Mouse (Mus musculus): ENCODE measurements at regions not wholly inside any gene's neighbourhood (a gene's known extent, or its start where the extent isn't known, plus 50 kb on each side); places are given as distances from the start of the nearest gene placed in this dataset.

DNA sequence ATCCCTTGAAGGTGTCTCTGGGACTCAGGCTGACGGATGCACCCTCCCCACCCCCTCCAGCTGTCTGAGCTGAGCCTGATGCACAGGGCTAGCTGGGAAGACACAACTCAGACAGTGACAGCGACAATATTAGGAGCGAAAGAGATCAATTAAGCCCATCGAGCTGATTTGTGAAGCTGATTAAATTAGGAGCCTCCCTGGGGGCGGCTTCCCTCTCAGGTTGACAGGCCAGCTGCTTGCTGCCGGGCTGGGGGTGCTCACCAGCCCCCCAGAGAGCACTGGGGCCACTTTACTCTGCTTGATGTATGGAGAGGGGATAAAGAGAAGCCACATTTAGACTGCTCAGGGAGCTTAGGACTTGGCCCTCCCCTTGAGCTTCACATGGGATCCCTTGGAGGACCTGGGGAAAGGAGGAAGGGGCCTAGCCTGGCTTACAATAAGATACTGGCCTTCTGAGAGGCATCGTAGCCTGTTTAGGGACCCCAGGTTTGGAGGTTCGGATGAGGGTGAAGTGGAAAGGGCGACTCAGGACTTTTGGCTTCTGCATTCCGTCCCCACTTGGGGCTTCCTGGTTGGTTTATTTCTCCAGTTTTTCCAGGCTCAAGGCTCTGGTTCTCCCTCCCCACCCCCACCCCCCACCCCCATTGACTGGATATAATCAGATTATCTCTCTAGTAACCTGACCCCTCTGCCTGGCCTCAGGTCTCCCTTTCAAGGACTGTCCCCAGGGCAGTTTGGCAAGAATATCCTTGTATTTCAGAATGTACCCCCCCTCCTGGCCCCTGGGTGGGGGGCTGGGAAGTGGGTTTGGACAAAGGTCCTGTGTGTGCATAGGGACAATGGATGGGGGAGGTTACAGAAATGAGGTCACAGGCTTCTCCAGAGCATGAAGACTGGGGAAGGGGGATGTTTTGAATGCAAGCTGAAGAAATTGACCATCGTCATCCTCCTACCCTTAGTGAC is 283.4 kb downstream of the Rps24 start:
- in situ Hi-C loops (cut with MboI) = no loop called here

DNA sequence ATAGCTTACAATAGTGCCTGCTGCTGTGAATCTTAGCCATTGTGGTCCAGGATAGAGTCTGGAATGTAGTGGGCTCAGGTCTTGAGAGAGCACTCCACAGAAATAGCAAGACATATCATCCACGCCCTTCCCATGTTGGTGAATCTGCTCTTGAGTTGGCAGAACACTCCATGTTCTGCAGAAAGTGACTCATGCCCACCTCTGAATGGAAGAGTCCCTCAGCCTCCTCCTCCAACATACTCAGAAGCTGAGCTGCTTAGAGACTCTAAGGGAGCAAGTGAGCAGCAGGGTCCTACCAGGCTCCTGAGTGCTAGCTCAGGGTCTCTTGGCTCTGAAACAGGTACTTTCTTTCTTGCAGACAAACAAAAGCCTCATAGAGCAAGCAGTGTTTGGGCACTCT is 284.7 kb downstream of the Rps24 start:
- in situ Hi-C loops (cut with MboI) = no loop called here

DNA sequence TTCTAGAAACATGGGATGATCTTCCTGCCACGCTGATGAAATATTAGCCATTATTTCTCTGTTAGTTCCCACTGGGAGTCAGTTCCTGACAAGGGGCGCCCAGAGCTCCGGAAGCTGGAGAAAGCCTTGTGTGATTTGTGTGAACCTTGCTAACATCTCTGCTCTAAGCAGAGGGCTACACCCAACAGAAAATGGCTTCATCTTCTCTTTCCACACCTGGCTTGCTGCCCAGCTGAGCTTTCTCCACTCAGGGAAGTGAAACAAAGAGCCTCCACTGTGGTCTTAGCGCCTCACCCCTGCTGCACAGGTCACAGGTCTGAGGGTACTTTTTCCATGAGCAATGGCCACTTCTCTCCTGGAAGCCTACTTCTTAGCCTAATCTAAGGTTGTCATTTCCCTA is 285.2 kb downstream of the Rps24 start:
- in situ Hi-C loops (cut with MboI) = no loop called here

DNA sequence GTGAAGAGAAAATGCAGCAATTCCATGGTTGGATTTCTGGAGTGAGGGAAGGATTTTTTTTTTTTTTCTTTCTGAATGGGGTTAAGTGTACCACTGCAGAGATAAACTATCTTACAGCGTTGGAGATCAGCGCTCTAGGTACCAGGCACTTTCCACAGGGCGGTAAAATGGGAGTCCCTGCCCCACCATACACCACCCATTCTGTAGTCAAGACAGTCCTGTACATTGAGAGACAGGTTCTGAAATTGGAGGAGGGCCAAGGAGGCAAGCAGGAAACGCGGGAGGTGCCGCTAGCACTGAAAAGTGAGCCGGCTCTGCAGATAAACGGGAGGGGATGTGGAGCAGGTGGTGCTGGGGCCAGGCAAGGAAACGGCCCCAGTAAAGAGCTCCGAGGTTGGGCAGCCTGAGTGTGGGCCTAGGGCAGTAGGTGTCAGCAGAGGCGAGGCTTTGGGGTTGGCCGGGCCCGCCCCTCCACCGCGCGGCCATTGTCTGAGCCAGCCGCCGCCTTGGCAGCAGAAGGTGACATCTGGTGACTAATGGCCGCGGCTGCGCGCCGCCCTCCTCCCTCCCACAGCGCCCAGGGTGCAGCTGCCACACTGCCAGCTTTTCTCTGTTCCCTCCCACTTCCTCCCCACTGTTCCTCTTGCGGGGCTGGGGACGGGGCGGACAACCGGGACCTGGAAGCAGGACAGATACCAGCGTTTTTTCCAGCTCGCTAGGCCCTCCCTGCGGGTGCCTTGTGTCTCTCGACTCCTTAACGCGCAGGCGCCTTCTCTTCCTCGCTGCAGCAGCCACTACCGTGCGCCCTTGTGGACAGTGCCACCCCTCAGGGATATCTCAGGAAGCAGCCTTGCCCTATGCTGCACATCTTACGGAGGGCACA is 292.1 kb downstream of the Rps24 start:
- in situ Hi-C loops (cut with MboI) = no loop called here

DNA sequence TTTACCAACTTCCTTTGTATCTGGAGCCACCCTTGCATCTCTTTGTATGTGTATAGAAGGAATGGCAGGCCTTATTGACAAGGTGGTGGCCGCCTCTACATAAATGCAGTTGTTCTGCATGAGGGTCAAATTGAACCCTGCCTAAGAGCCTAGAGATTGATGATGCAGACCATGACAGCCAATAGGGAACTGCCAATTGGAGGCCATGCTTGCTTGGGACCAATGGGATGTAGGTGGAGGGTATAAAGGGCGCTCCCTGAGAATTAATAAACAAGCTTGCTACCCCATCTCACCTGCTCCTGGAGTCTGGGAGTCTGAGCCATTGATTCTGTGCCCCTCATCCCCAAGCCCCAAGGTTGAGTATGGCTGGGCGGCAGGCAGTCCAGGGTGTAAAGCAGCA is 294.7 kb downstream of the Rps24 start:
- in situ Hi-C loops (cut with MboI) = no loop called here

DNA sequence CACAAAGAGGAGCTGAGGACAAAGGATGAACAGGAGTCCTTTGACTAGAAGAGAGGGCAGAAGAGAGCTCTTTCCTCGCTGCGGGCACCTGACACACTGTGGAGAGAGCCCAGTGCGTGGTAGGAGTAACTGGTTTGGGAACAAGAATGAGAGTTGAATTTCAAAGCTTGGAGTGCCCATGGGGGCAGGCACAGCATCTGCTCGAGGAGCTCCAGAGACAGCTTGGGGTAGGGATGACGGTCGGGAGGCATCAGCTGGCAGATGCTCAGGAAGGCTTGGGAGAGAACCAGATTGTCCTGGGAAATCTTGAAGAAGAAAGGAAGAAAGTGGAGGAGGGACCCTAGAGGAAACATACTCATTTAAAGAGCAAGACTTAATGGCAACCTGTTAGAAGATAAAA is 297.0 kb downstream of the Rps24 start:
- in situ Hi-C loops (cut with MboI) = no loop called here

DNA sequence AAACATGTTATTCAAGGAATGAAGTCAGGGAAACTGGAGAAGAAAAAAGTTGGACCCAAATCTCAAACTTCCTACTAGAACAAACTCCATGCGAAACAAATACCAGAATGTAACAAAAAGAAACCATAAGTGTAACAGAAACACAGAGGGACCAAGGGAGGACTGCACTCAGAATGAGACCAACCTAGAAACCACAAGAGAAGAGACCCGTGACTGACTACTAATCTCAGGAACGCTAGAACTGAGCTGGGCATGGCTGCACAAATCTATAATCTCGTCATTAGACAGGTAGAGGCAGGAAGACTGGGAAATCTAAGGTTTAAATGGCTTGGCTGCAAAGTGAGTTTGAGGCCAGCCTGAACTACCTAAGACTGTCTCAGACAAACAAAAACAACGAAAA is 298.5 kb downstream of the Rps24 start:
- in situ Hi-C loops (cut with MboI) = no loop called here

DNA sequence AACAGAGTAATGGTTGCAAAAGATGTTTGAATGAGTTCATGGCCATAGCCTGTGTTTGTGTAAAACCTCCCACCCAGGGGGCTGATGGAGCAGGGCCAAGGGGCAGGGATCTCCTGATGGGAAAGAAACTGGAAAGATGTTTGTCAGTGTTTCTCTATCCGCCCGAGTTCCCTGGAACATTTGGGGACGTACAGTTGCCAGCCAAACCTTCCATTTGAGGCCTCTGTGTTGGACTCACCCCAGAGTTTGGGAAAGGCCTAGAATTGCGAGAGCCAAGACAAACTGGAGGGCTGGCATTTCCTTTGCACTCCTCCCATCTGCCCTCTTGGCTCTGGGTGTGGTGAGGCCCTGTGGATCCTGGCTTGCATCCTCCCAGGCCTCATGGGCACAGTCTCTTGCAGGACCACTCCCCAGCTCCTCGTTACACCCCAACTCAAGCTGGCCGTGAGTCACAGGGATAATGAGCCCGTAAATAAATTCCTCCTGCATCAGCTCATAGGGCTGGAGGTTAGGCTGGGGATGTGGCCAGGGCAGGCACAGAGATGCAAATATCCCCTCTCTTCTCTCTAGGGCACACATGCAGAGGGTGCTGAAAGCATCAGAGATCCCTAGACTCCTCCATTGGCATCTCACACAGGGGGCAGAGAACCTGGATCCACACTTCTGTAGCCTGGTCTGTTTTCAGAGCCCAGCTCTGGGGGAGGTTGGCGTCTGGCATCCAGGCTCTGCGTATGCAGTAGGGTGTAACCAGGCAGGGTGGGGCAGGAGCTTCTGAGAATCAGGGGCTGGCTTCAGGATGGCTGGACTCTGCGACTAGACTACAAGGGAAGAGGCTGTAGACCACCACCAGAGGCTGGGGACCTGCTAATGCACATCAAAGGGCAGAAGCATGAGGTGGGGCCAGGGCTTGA is 306.7 kb downstream of the Rps24 start:
- in situ Hi-C loops (cut with MboI) = no loop called here

DNA sequence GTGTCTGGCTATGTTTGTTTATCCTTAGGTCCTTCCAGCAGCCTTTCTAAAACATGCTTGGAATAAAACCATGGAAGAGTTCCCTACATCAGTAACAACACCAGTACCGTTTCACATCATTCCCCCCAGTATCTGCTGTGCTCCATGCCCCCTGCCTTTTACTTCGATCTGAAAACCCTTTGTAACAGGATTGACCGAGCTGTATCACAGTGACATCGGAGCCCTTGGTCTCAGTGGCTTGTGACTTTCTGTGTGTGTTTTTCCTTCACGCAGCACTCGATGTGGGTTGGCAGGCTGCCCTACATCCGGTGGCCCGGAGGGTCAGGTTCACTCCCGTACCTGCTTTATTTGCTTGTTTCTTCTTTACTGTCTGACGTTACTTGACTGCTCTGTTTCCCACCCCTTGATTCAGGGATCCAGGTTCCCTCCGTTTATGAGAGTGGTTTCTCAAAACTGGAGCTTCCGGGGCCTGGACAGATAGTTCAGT is 307.5 kb downstream of the Rps24 start:
- in situ Hi-C loops (cut with MboI) = no loop called here

DNA sequence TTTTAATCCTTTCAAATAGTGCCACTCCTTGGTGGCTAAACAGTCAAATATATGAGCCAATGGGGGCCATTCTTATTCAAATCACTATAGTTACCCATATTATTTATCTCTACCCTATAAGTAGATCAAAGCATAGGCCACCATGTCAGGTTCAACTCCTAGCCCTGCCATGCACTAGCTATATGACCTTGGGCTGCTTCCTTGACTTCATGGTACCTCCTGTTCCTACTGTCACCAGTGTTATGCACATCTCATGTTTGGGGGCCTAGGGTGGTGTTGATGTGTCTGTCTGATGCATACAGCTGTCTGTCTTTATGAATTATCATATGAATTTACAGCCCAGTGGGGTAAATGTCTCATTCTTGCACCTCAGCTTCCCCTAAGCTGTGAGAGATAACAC is 310.6 kb downstream of the Rps24 start:
- in situ Hi-C loops (cut with MboI) = no loop called here

DNA sequence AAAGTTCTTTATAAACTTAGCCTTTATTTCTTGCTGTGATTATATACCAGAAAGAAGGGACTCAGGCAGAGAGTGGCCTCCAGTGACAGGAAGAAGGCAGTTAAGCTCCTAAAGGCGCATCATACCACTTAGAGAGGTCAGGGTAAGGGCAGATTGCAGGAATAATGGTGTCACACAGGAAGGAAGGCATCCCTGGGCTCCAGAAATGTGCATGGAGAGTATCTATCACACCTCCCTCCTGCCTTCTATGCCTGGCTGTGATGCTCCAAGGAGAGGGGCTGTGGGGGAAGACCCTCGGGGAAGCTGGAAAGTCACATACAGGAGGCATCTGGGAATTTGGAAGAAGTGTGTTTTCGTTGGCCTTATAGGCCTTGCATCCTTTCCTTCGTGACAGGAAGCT is 311.1 kb downstream of the Rps24 start:
- in situ Hi-C loops (cut with MboI) = no loop called here

DNA sequence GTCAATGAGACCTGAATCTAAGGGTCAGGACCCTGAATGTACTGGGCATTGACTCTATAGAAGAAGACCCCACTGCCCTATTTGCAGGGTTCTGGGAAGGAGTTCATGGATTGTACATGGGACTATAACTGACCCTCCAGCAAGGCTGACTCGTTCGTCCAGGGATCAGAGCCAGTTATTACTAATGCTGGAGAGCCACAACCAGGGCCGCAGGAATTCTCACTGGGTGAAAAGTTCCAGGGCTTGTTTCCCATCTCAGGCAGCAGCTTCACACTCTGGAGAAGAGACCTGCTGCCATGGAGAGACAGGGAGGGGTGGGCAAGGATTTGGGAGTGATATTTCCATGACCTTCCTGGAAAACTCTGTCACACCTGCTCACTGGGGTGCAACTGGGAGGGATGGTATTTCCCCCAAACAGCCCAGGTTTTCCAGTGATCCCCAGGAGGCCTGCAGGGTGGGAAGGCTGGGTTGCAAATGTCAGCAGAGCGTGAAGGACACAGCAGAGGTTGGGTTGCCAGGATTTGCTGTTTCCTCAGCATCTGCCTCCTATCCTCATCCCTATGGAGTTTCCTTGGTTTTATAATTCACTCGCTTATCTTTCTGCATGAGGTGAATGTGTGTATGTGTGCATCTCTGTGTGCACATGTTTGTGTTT is 316.2 kb downstream of the Rps24 start:
- in situ Hi-C loops (cut with MboI) = no loop called here

DNA sequence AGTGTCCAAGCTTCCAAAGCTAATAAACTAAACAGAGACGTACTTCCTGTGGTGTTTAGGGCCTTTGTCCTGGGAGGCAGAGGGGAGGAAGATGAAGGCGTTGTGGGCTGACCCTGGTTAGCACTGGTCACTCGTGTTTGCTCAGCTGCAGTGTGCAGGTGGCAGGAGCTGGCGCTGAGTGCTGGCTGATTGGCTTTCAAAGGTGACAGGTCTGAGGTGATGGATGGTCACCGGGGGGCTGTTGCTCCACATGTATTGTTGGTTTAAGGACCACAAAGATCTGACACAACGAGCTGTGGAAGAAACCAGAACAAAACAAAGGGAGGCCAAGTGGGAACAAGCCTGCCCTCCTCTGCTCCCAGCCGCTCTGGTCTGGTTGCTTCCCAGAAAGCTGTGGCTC is 320.1 kb downstream of the Rps24 start:
- in situ Hi-C loops (cut with MboI) = no loop called here

DNA sequence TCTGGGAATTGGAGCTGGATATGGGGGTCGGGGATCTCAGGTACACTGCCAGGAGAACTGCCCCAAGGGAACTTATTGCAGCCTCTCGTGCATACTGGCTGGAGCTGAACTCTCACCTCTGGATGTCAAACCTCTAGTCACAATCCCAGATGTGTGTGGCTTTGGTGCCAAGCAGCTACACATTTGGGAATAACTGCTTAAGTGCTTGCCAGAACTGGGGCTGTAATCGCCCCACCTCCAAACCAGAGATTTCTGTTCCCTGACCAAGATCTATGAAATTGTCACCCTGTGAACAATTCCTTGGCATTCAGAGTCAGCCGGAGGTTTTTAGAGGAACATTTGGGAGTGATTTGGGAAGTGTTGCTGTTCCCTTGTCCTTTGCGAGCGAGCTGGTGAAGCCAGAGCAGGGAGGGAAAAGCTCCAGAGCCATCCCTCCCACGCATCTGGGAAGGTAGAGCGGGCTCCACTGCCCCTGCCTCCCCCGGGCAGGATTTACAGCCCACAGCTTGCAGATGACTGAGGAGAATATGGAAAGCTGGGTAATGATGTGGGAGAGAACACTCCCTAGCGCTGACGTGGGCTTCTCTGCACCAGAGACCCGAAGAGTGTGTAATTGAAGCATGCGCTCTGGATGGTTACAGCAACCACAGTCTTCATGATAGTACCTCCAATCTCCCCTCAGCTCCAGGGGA is 336.1 kb downstream of the Rps24 start:
- in situ Hi-C loops (cut with MboI) = no loop called here

DNA sequence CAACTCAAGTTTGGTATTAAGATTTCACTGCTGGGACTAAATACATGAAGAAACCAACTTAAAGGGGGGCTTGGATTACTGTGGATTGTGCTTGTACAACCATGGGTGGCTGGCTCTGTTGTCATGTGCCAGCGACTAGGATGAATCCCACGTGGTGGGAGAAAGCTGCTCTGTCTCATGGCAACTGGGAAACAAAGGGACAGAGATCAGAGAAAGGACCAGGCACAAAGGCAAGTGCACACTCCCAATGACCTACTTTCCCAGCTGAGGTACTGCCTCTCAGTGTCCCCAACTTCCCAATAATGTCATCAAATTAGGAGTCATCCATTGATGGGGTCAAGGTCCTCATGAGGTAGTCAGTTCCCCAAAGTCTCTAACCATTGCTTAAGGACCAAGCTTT is 337.4 kb downstream of the Rps24 start:
- in situ Hi-C loops (cut with MboI) = no loop called here

DNA sequence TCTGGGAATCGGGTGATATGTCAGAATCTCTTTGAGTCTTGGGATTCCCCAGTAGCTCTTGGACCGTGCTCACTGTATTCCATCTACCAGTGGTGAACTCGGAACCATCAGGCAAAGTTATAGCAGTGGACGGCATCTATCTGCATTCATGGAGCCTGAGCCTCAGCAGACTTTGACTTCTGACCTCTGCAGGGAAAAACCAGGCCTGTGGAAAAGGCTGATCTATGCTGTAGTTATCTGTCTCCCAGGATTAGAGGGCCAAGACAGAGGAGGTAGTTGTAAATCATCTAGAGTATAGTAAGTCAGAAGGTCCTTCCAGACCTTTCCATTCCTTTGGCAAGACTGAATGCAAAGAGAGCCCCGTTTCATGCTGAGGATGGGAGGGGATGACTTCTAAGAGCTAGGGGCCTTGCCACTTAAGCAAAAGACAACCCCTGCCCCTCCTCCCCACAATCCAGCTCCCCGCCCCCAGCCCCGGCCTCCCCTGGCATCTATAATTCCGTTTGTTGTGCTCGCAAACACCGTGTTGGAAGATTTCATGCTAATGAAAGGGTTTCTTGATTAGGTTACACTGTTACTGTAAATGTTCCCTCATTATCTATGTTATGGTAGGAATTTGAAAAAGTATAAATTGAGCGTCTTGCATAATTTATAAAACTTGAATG is 338.9 kb downstream of the Rps24 start:
- in situ Hi-C loops (cut with MboI) = no loop called here

DNA sequence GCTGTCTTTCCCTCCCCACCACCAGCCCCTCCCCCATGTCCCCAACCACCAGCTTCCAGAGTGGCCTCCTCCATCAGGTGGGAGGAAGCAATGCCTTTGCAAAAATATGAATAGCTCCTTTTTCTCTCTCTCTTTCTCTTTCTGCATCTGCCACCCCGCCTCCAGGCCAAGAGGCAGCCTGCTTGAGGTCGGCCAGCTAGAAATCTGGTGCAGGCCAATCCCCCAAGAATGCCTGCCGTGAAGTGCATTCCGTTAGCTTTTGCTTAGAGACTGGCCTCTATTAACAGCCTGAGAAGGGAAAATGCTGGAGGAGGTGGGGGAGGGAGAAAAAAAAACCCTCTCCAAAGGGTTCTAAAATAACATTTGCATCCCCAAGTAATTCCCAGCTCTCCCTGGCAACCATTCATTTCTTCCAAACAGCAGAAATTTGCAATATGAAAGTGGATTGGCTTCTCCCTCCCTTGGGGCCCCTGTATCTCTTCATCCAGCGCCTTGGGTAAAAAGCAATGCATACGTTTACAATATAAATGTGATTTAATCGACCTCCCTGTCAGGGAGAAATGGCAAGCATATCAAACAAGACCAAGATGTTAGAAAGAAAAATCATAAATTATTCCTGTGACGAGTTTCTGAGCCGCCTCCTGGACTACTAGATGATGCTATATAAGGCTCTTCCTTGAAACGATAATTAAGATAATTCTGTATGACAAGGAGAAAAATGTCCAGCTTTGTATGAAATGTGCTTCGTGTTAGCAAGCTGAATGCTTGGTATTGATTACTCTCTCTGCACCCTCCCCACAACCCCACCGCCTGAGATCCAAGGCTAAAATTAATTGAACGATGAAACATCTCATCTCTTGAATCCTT is 339.8 kb downstream of the Rps24 start:
- in situ Hi-C loops (cut with MboI) = no loop called here

DNA sequence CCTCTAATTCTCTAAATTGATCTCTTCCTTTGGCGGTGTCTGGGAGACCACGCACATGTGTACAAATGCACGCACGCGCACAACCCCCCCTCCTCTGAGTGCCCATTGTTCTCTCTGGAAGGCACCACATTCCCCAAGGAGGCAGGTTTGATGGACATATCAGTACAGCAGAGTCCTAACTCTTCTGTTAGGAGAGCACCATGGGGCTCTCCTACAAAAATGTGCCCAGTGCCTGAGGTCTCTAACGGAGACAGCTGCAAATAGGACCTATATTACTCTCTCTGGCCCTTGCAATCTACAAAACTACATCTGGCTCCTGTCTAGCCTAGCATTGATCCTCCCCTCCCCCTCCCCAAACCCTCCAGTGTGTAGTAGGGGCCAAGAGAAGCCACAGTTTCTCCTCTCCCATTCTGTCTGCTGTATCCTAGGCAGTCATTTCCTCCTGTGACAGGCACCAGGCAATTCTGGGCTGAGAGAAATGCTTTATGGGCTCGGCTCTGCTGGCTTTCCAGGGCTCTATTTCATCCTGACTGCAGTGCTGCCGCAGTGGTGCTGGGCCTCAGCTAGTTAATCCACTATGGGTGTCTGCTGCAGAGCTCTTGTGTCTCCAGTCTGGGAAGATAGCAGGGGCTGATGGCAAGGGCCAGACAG is 340.6 kb downstream of the Rps24 start:
- in situ Hi-C loops (cut with MboI) = no loop called here

Data from mature B cell (primary cell).